Mouse (Mus musculus) lung, adult 2 months (tissue): ENCODE results near the gene Sufu. TPM values are rescaled to one million over a fixed set of nuclear protein-coding genes. Genes with fewer than 3 reads are reported as not detected.

ENCODE experiments used
- DNase-seq: peaks from one replicate; pipeline ENCODE4 v3.0.0; 2022
- H3K4me1 ChIP-seq: fragments of 200-500 bp; 2 replicates; pipeline ENCODE4 v1.6.1; 2011; ENCODE audit warnings: low read length; ENCODE audit not compliant: control insufficient read depth, insufficient read depth
- H3K4me3 ChIP-seq: fragments of 200-500 bp; replicated peaks from 2 replicates; pipeline ENCODE3; 2011; ENCODE audit warnings: low read depth, mild to moderate bottlenecking, control low read depth, low read length; ENCODE audit errors: extremely low read depth
- CTCF ChIP-seq: fragments of 200-500 bp; IDR thresholded peaks from 2 replicates; pipeline ENCODE4 v1.5.1; 2011; ENCODE audit warnings: mild to moderate bottlenecking, low read length, control low read depth; ENCODE audit not compliant: insufficient read depth
- POLR2A ChIP-seq: fragments of 200-500 bp; IDR thresholded peaks from 2 replicates; pipeline ENCODE4 v1.6.1; 2011; ENCODE audit warnings: low read depth, mild to moderate bottlenecking, control low read depth, low read length, borderline replicate concordance; ENCODE audit errors: extremely low read depth
- WGBS: fragments of 180-500 bp; shearing (Covaris S2); methylation state at CpG from one replicate; pipeline ENCODE4 v1.1.7; 2018; 5-methylcytosine and 5-hydroxymethylcytosine counted together
- polyA plus RNA-seq: library from polyadenylated mRNA; depleted of rRNA; stranded (reverse); fragments of >200 nt; gene quantifications from 2 replicates; pipeline ENCODE4 v1.2.3, GENCODE M21; 2012

The Sufu gene
- polyA plus RNA-seq, 1 experiment: 17.5 TPM

GRCm38 (mm10) chr19:46523480-46524151 lies 126.9 kb downstream of the Sufu start:
- peak; percentile 46 for DNase-seq
- H3K4me1 ChIP-seq: peaks cover 31% of the 10 kb centered on the region
- no peak overlapping the region for H3K4me3 ChIP-seq
- TF ChIP-seq POLR2A: no peak
- no peak for TF ChIP-seq CTCF
- WGBS: 20% methylated on average over 20 of the region's 20 CpGs

GRCm38 (mm10) chr19:46524152-46524544 lies 127.5 kb downstream of the Sufu start:
- WGBS: 19% methylated on average over 6 of the region's 6 CpGs
- Histone ChIP-seq H3K4me3 (no peak overlapping the region), H3K4me1 (peaks cover 33% of the 10 kb centered on the region)

GRCm38 (mm10) chr19:46524601-46525321 lies 128.1 kb downstream of the Sufu start:
- WGBS: 11% methylated on average over 14 of the region's 14 CpGs
- Histone ChIP-seq H3K4me3 (no peak overlapping the region), H3K4me1 (peaks cover 38% of the 10 kb centered on the region)
- peak; percentile 69 for DNase-seq
- TF ChIP-seq POLR2A: peak; percentile 21; the same call in 1 of the 2 replicates
- 0 out of 2 replicates have a peak, but pooled peaks have one; percentile 31 for TF ChIP-seq CTCF

More at GRCm38 (mm10) chr19:46524152-46524544, 127.5 kb downstream of the Sufu start:
- DNase-seq: no peak
- TF ChIP-seq POLR2A: no peak
- no peak for TF ChIP-seq CTCF

GRCm38 (mm10) chr19:46525691-46526631 lies 129.3 kb downstream of the Sufu start:
- no peak overlapping the region for H3K4me3 ChIP-seq
- H3K4me1 ChIP-seq: peaks cover 48% of the 10 kb centered on the region
- DNase-seq: no peak
- TF ChIP-seq CTCF (no peak), POLR2A (no peak)
- 77% methylated on average over 10 of the region's 10 CpGs for WGBS

GRCm38 (mm10) chr19:46527632-46528528 lies 131.2 kb downstream of the Sufu start:
- TF ChIP-seq CTCF: no peak
- TF ChIP-seq POLR2A: no peak
- H3K4me3 ChIP-seq: no peak overlapping the region
- no peak for DNase-seq
- 37% methylated on average over 17 of the region's 17 CpGs for WGBS
- H3K4me1 ChIP-seq: peaks cover 46% of the 10 kb centered on the region

- Histone ChIP-seq H3K4me1 (peaks cover 40% of the 10 kb centered on the region), H3K4me3 (peak overlapping the region; percentile 37)
- DNase-seq: peak; percentile 59
- WGBS: 2% methylated on average over 20 of the region's 20 CpGs
- TF ChIP-seq CTCF (0 out of 2 replicates have a peak, but pooled peaks have one; percentile 23), POLR2A (peak; percentile 15; the same call in 1 of the 2 replicates)
Measured at GRCm38 (mm10) chr19:46528529-46529213, 132.0 kb downstream of the Sufu start.

- peaks cover 30% of the 10 kb centered on the region for H3K4me1 ChIP-seq
- TF ChIP-seq POLR2A (no peak), CTCF (no peak)
- H3K4me3 ChIP-seq: no peak overlapping the region
- DNase-seq: no peak
- 44% methylated on average over 13 of the region's 13 CpGs for WGBS
Measured at GRCm38 (mm10) chr19:46529601-46530448, 133.1 kb downstream of the Sufu start.

- Histone ChIP-seq H3K4me1 (peaks cover 27% of the 10 kb centered on the region), H3K4me3 (no peak overlapping the region)
- WGBS: 34% methylated on average over 8 of the region's 8 CpGs
Measured at GRCm38 (mm10) chr19:46530449-46530990, 133.8 kb downstream of the Sufu start.

More at GRCm38 (mm10) chr19:46530449-46530990, 133.8 kb downstream of the Sufu start:
- DNase-seq: no peak
- TF ChIP-seq POLR2A (no peak), CTCF (no peak)
